Mouse (Mus musculus) lung, postnatal 0 days (tissue): ENCODE results near the gene Gatad1.

ENCODE experiments used
- CTCF ChIP-seq: IDR thresholded peaks from 2 replicates; pipeline ENCODE4 v1.5.1; 2016; ENCODE audit warnings: antibody characterized with exemption, mild to moderate bottlenecking
- EP300 ChIP-seq: IDR thresholded peaks from 2 replicates; pipeline ENCODE4 v1.6.1; 2016; ENCODE audit warnings: antibody characterized with exemption, mild to moderate bottlenecking, control low read depth

GRCm38 (mm10) chr5:3633315-3633714 is 23.7 kb downstream of the Gatad1 start:
- TF ChIP-seq EP300 = no peak
- TF ChIP-seq CTCF = no peak
